Mouse (Mus musculus) liver, embryonic 11.5 days (tissue): Measurements from ENCODE around the gene Pla2g12a. TPM values are rescaled to one million over a fixed set of nuclear protein-coding genes. Genes with fewer than 3 reads are reported as not detected.
A peak's percentile ranks its signal among the peaks of the same experiment; 100 is the strongest.

Experiments used
- ATAC-seq: fragments of 200-750 bp; cut with Nextera tagmentation; replicated peaks from 2 replicates; pipeline ENCODE4 v1.8.0; 2017; ENCODE audit warnings: moderate number of reproducible peaks, mild to moderate bottlenecking, moderate TSS enrichment, moderate library complexity; ENCODE audit not compliant: low FRiP score
- DNase-seq: peaks from one replicate; pipeline ENCODE4 v3.0.0-alpha.2; 2017; ENCODE audit warnings: low spot score
- H3K27ac ChIP-seq: fragments of 300-500 bp; sonication (generic); 2 replicates; pipeline ENCODE4 v1.5.1; 2014; ENCODE audit warnings: mild to moderate bottlenecking, low read depth, low read length, control low read depth
- H3K27me3 ChIP-seq: fragments of 300-500 bp; sonication (generic); replicated peaks from 2 replicates; pipeline ENCODE4 v1.6.1; 2014; ENCODE audit warnings: low read length, mixed read lengths; ENCODE audit not compliant: control insufficient read depth, insufficient read depth
- H3K36me3 ChIP-seq: fragments of 300-500 bp; sonication (generic); 2 replicates; pipeline ENCODE4 v1.6.1; 2014; ENCODE audit warnings: mild to moderate bottlenecking, low read length, moderate library complexity, mixed read lengths; ENCODE audit not compliant: control insufficient read depth, insufficient read depth
- H3K4me1 ChIP-seq: fragments of 300-500 bp; sonication (generic); replicated peaks from 2 replicates; pipeline ENCODE4 v1.6.1; 2014; ENCODE audit warnings: low read length, mixed read lengths; ENCODE audit not compliant: control insufficient read depth, insufficient read depth
- H3K4me2 ChIP-seq: fragments of 300-500 bp; sonication (generic); 2 replicates; pipeline ENCODE4 v1.6.1; 2014; ENCODE audit warnings: mild to moderate bottlenecking, control low read depth, moderate library complexity
- H3K4me3 ChIP-seq: fragments of 300-500 bp; sonication (generic); 2 replicates; pipeline ENCODE4 v1.5.1; 2014; ENCODE audit warnings: low read depth, low read length, control low read depth
- H3K9ac ChIP-seq: fragments of 300-500 bp; sonication (generic); 2 replicates; pipeline ENCODE4 v1.6.1; 2014; ENCODE audit warnings: low read depth, low read length, control low read depth
- H3K9me3 ChIP-seq: fragments of 300-500 bp; sonication (generic); 2 replicates; pipeline ENCODE4 v1.6.1; 2016; ENCODE audit warnings: low read length, inconsistent platforms, mixed read lengths; ENCODE audit not compliant: control insufficient read depth
- WGBS: fragments of 180-500 bp; shearing (Covaris S2); extraction: QIAGEN DNeasy Blood & Tissue Kit; methylation state at CpG from one replicate; pipeline ENCODE4 v1.1.7; 2014; 5-methylcytosine and 5-hydroxymethylcytosine counted together
- polyA plus RNA-seq: library from polyadenylated mRNA; unstranded; fragments of >200 nt; fragmentation: Nextera tagmentation; extraction: Ambion mirVana; gene quantifications from 2 replicates; pipeline ENCODE4 v1.2.1, GENCODE M21; 2014

The Pla2g12a gene
- polyA plus RNA-seq = 164 and 179 TPM in 2 replicates

DNA sequence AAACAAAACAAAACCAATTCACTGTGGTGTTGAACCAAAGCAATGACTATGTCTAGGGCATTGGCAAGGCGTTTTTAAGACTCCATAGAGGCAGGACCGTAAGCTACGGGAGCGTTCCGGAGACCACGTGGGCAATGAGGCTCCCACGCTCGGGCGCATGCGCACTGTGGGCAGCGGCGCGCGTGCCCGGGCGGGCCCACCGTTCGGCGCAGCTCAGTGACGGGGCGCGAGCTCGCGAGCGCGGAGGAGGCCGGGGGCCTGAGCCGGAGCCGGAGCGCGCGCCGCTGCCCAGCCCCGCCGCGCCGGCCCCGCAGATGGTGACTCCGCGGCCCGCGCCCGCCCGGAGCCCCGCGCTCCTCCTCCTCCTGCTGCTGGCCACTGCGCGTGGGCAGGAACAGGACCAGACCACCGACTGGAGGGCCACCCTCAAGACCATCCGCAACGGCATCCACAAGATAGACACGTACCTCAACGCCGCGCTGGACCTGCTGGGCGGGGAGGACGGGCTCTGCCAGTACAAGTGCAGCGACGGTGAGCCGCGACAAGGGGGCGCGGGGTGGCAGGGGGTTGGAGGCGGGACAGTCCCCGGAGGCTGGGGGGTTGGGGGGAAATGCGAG lies at the start of gene Pla2g12a:
Pla2g12a (plus strand) TSS at position 202 of the 617 bp plus-strand sequence.
- peaks cover 20% of the 10 kb centered on the region for H3K4me1 ChIP-seq
- H3K36me3 ChIP-seq = no peaks in the 10 kb centered on the region
- under 1% methylated on average over 57 of the region's 66 CpGs for WGBS
- peak within 1 kb of the TSS; percentile 86 for H3K4me3 ChIP-seq
- H3K4me2 ChIP-seq = peak within 1 kb of the TSS; percentile 82
- peak within 1 kb of the TSS; percentile 74 for H3K27ac ChIP-seq
- no peaks in the 10 kb centered on the region for H3K9me3 ChIP-seq
- ATAC-seq = peak; percentile 81
- peak within 1 kb of the TSS; percentile 81 for H3K9ac ChIP-seq
- peak; percentile 86 for DNase-seq
- no peaks in the 10 kb centered on the region for H3K27me3 ChIP-seq

- peaks cover 11% of the 10 kb centered on the region for H3K4me1 ChIP-seq
- DNase-seq = peak; percentile 69
- peak overlapping the region; percentile 86 for H3K27ac ChIP-seq
- WGBS = under 1% methylated on average over 45 of the region's 45 CpGs
- ATAC-seq = peak; percentile 18
- H3K9ac ChIP-seq = peak overlapping the region; percentile 94
- H3K36me3 ChIP-seq = peaks cover 15% of the 10 kb centered on the region
- H3K9me3 ChIP-seq = no peaks in the 10 kb centered on the region
- H3K27me3 ChIP-seq = no peaks in the 10 kb centered on the region
- peak overlapping the region; percentile 94 for H3K4me3 ChIP-seq
- peak overlapping the region; percentile 89 for H3K4me2 ChIP-seq
These were observed 47.8 kb upstream of the Pla2g12a start for GRCm38 (mm10) chr3:129830626-129831025.

DNA sequence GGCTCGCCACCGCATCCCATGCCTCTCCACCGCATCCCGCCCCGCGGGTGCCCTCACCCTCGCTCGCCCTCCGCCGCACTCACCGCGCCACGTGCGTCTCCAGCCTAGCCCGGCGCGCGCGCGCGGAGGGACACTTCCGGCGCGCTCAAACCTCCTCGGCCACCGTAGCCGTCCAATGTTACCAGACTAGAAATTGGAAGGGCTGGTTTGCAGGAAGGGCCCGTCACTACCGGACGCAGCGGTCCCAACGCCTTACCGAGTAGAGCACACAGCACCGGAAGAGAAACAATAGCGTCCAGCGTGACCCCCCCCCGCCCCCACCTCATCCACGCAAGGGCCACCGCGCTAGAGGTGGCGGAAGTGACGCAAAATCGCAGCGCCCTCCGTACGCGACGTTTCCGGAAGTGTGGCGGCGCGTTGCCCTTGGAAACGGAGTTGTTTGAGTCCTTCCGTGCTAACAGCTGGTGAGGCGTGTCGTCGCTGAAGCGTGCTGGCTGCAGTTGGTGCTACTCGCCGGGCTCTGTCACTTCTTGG lies 47.3 kb upstream of the Pla2g12a start, which contains the start of gene Gar1:
Gar1 (minus strand) TSS at position 362 of the 534 bp plus-strand sequence.
- peaks cover 13% of the 10 kb centered on the region for H3K36me3 ChIP-seq
- H3K4me3 ChIP-seq = peak within 1 kb of the TSS; percentile 94
- H3K4me2 ChIP-seq = peak within 1 kb of the TSS; percentile 89
- no peaks in the 10 kb centered on the region for H3K27me3 ChIP-seq
- peak; percentile 93 for DNase-seq
- peaks cover 11% of the 10 kb centered on the region for H3K4me1 ChIP-seq
- H3K9ac ChIP-seq = peak within 1 kb of the TSS; percentile 94
- no peaks in the 10 kb centered on the region for H3K9me3 ChIP-seq
- H3K27ac ChIP-seq = peak within 1 kb of the TSS; percentile 86
- under 1% methylated on average over 60 of the region's 60 CpGs for WGBS
- ATAC-seq = peak; percentile 88

DNA sequence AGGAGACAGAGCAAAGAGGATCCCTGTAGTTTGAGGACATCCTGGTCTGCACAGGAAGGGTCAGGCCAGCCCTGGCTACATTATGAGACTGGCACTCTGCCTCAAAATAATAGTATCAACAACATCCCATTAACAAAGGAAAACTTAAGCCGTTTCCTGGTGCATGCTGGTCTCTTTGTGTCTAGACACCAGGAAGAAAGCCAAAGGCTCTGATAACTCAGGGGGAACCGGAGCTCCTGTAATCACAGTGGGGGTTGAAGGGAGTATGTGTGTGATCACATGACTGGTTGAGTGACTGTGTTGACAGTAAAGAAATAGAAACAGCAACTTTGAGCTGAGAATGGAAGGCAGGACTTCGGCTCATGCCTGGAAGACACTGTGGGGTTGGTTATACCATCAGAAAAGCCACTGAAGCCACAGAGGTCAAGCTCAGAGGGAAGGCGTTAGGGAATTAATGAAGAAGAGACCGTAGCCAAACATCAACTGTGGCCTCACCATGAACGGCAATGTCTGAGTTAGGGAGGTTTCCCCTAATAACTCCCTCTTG lies 42.9 kb upstream of the Pla2g12a start, which contains the start of gene Cfi:
Cfi (plus strand) TSS at position 497 of the 547 bp plus-strand sequence.
- no peak for DNase-seq
- no peaks in the 10 kb centered on the region for H3K9me3 ChIP-seq
- no peaks in the 10 kb centered on the region for H3K36me3 ChIP-seq
- no peaks in the 10 kb centered on the region; the same call in 1 of the 2 replicates for H3K4me1 ChIP-seq
- H3K4me3 ChIP-seq = peak within 1 kb of the TSS; percentile 6; the same call in 1 of the 2 replicates
- ATAC-seq = no peak
- 54% methylated on average over 6 of the region's 6 CpGs for WGBS
- H3K4me2 ChIP-seq = peak within 1 kb of the TSS; percentile 43
- peak within 1 kb of the TSS; percentile 65 for H3K27ac ChIP-seq
- no peaks in the 10 kb centered on the region for H3K27me3 ChIP-seq
- no peak within 1 kb of the TSS for H3K9ac ChIP-seq

DNA sequence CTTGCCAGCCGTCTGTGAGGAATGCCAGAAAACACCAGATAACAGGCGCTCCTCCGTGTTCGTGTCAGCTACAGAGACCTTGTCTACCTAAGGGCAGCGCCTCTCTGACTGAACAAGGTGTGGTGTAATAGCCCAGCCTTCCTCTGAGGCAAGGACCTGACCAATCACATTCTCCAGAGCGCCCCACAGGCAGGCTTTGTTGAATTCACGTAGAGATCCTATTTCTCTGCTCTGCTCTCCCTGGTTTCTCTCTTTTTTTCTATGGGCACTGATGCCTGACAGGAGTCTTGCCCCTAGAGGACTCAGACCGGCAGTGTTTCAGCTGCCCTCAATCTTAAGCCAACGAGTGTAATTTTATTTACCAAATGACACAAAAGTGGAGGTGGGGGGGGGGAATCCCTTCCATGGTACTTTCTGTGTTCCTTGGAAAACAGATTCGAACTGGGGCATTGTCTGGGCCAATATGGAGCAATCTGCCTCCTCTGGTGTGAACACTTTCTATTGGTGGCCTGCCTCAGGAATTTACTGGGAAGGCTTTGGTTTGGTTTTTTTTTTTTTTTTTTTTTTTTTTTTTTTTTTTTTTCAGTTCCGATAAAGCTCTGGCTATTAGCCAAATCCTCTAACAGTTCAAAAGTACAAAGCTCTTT lies 42.2 kb upstream of the Pla2g12a start:
- Histone ChIP-seq H3K9ac (no peak overlapping the region), H3K27ac (peak overlapping the region; percentile 65), H3K4me3 (0 out of 2 replicates have a peak overlapping the region, but pooled peaks have one; percentile 6), H3K9me3 (no peaks in the 10 kb centered on the region), H3K4me2 (peak overlapping the region; percentile 43), H3K27me3 (no peaks in the 10 kb centered on the region), H3K36me3 (no peaks in the 10 kb centered on the region), H3K4me1 (no peaks in the 10 kb centered on the region; the same call in 1 of the 2 replicates)
- 22% methylated on average over 11 of the region's 11 CpGs for WGBS
- ATAC-seq = no peak
- DNase-seq = no peak

GRCm38 (mm10) chr3:129836965-129837364 lies 41.4 kb upstream of the Pla2g12a start:
- H3K4me1 ChIP-seq = no peaks in the 10 kb centered on the region
- WGBS = 76% methylated on average over 6 of the region's 6 CpGs
- no peaks in the 10 kb centered on the region for H3K36me3 ChIP-seq
- ATAC-seq (no peak), DNase-seq (no peak)
- H3K27me3 ChIP-seq = no peaks in the 10 kb centered on the region
- no peaks in the 10 kb centered on the region for H3K9me3 ChIP-seq
- H3K9ac ChIP-seq = no peak overlapping the region
- peak overlapping the region; percentile 42 for H3K4me2 ChIP-seq
- H3K27ac ChIP-seq = no peak overlapping the region
- peak overlapping the region; percentile 1; the same call in 1 of the 2 replicates for H3K4me3 ChIP-seq

GRCm38 (mm10) chr3:129838017-129838416 lies 40.4 kb upstream of the Pla2g12a start:
- Histone ChIP-seq H3K4me3 (no peak overlapping the region), H3K9me3 (no peaks in the 10 kb centered on the region), H3K4me2 (peak overlapping the region; percentile 42; the same call in 1 of the 2 replicates), H3K27me3 (no peaks in the 10 kb centered on the region), H3K9ac (no peak overlapping the region), H3K36me3 (no peaks in the 10 kb centered on the region), H3K4me1 (no peaks in the 10 kb centered on the region), H3K27ac (no peak overlapping the region)
- ATAC-seq = no peak; the same call in 1 of the 2 replicates
- DNase-seq = no peak
- WGBS = 59% methylated on average over 6 of the region's 7 CpGs

GRCm38 (mm10) chr3:129845868-129846267 lies 32.5 kb upstream of the Pla2g12a start:
- no peaks in the 10 kb centered on the region for H3K9me3 ChIP-seq
- no peaks in the 10 kb centered on the region for H3K36me3 ChIP-seq
- H3K4me2 ChIP-seq = no peak overlapping the region
- WGBS = 68% methylated on average over 2 of the region's 2 CpGs
- DNase-seq = no peak
- H3K27ac ChIP-seq = no peak overlapping the region
- no peak overlapping the region for H3K9ac ChIP-seq
- ATAC-seq = no peak
- no peak overlapping the region for H3K4me3 ChIP-seq
- no peaks in the 10 kb centered on the region for H3K27me3 ChIP-seq
- H3K4me1 ChIP-seq = 0 out of 2 replicates have a peak, but pooled peaks cover 3% of the 10 kb centered on the region
